Mouse (Mus musculus): ENCODE results near the gene Snx29.

DNA sequence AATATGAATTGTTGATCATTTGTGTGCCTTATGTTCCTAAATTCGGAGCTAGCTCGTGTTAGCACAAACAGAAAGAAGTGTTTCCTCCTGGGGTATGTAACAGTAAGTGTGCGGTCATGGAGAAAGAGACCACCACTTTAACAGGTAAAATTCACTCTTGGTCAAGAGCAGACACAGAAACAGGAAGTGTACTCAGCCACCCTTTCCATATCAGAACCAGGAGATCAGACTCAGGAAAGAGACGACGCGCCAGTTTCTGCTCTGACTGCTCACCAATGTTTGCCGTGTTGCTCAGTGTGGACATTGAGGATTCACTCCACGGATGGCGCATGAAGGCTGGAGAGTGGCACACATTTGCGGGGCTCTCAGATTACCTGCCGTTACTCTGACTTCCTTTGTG lies 242.4 kb downstream of the Snx29 start:
- TF ChIP-seq CTCF (IDR thresholded peaks at IDR 0.05; ENCODE audit: low read depth, low read length) (no peak), POLR2A (IDR thresholded peaks at IDR 0.05; ENCODE audit: borderline replicate concordance, low read depth, low read length) (no peak)
